Mouse (Mus musculus) adrenal gland, adult (tissue): ENCODE results near the gene Ctsk.
"Not testable (repeated sequence)": the region's sequence is repeated elsewhere in the genome, so short reads cannot be mapped to it uniquely, and the experiment has no call there.

Experiments
- DNase-seq, 2 experiments: peaks; one replicate each; pipeline ENCODE4 v3.0.0; 2022 to 2023; ENCODE audit warnings: low spot score in 1 of 2; ENCODE audit not compliant: inconsistent age in 2 of 2

The Ctsk gene

DNA sequence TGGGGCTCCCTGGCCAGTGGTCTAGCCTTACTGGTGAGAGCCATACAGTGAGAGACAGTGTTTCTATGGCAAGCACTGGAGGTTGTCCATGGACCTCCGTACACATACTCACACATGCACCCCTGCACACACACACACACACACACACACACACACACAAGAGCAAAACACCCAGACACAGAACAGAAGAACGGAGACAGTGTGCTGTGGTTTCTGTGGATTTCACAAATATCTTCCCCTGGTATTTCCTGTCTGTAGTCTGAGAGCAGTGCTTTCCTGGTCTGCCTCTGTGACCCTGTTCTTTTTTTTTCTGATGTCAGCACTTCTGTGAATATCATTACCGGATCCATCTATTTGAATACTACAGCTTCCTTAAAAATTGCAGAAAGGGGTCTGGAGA lies 24.6 kb downstream of the Ctsk start:
- no peak for DNase-seq

DNA sequence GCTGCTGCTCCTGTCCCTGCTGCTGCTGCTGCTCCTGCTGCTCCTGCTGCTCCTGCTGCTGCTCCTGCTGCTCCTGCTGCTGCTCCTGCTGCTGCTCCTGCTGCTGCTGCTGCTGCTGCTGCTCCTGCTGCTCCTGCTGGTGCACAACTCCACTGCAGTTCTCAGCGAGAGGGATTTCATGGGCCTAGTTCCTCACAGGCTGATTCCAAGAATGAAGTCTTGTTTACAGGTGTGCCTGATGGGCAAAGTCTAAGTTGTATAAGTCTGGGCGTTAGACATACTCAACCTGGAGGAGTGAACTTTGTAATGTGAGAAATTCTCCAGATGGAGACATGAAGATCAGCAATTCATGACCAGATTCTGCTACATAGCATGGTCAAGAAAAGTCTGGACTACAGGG lies 25.6 kb downstream of the Ctsk start:
- no peak for DNase-seq

DNA sequence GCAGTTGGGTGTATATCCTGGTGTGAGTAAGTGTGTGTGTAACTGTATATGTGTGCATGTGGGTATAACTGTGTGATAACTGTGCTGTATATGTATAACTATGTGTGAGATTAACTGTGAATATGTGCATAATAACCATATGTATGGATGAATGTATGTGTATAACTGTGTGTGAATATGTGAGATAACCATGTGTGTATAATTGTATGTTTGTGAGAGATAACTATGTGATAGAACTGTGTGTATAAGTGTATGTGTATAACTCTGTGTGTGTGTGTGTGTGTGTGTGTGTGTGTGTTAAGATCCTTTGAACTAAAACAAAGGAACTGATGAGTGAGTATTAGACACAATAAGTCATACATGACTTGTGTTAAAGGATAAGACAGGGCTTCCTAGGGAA lies 27.1 kb downstream of the Ctsk start:
- DNase-seq: no peak

DNA sequence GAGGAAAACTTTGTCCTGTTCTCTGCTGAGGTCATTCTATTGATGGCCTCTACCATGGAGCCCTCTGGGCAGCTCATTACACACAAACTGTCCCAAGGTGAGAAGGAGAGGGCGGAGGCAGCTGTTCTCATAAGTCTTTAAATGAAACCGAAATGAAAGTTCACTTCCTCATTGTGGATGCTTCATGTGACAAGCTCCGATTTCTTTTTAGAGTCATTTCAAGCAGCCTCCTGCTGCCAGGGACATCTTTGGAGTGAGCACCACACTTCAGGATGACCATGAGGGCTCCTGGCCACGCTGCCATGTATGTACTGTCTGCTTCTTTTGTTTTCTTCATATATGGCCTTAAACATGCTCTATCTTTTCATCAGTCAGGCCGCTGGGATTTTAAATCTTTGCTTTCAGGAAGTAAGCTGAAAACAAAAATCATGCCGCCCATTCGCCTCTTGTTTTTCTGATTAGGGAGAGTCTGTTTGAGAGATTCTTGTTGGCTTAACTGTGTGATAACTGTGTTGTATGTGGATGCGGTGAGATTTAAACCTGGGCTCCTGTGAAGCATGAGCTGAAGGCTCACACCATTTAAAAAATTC lies 27.7 kb downstream of the Ctsk start, which contains the start of gene Ctss:
Gene Ctss, plus strand, starts transcription at position 165 of the 590 bp plus-strand sequence.
- DNase-seq: no peak

DNA sequence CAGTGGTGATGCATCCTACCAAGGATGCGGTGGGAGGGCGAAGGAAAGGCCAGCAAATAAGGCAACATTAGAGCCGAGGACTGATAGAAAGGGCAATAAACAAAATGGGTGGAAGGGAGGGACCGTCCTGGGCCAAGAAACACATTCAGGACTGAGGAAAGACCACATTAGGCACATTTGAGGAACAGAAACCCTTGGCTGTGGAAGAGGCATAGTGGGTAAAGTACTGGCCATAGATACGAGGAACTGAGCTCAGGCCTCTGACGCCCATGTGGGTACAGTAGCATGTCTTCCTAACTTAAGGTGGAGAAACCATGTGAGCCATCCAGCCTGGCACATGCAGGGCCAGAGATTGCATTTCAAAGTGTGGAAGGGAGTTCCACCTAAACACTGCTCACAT lies 30.8 kb downstream of the Ctsk start:
- DNase-seq: no peak

DNA sequence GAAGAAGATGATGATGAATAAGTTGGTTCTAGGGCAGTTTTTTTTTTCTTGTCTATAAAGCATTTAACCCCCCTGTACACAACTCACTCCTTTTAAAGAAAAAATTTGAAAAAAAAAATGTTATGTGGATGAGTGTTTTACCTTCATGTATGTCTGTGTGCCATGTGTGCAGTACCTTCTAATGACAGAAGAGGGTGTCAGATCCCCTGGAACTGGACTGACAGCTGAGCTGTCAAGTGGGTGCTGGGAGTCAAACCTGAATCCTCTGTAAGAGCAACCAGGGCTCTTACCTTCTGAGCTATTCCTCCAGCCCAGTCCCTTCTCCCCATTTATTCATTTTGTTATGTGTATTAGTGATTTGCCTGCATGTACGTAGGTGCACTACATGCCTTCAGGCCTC lies 32.0 kb downstream of the Ctsk start:
- DNase-seq: no peak

DNA sequence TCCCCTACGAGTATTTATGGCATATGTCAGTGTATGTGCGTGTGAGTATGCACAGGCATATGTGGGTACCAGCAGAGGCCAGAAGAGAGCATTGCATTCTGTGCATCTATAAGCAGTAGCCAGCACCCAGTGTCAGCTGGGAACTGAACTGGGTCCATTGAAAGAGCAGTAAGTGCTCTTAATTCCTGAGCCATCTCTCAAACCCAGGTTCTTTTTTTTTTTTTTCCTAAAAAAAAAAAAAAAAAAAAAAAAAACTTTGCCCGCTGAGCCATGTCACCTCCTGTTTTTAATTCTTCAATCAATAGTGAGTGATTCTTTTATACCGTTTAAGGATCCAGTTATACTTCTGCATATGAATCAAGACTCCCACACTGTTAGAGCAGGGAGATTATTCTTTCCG lies 34.3 kb downstream of the Ctsk start:
- no peak for DNase-seq

DNA sequence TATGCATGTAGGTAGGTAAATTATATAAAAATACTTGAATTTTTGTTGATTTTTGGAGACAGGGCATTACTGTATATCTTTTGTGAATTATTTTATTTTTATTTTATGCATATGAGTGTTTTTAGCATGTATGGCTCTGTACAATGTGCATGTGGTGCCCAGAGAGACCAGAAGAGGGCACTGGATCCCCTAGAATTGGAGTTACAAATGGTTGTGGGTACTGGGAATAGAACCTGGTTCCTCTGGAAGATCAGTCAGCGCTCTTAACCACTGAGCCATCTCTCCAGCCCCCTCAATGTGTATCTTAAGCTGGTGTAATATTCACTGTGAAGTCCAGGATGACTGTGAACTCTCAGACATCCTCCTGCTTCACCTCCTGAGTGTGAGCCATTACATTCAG lies 35.9 kb downstream of the Ctsk start:
- no peak for DNase-seq

DNA sequence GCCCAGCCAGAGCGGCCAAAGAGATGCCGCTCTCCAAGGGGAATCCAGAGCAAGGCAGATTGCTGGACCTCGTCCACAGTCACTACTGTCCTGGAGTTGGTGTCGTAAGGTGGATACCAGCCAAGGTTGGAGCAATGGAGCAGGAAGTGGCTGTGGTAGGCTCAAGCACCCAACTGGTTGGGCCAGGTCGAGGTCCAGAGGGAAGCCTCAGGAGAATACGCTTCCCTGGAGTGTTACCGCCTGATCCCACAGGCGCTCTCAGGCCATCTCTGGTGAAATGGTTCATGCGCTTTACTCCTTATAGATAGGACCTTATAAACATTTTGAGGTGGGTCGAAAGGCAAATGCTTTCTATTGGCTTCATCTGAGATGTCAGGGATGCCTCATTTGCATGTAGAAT lies 39.9 kb downstream of the Ctsk start:
- no peak for DNase-seq

DNA sequence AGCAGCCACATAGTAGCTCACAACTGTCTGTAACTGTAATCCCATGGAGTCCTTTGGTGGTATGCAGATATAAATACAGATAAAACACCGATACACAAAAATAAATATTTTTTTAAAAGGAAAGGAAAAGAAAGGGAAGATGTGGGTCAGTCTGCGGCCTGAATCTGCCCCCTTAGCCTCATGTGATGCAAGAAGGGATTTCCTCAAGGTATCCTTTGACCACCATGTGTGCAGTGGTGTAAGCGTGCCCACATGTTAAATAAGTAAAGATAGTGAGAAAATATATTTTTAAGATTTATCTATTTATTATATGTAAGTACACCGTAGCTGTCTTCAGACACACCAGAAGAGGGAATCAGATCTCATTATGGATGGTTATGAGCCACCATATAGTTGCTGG lies 40.8 kb downstream of the Ctsk start:
- DNase-seq: no peak

DNA sequence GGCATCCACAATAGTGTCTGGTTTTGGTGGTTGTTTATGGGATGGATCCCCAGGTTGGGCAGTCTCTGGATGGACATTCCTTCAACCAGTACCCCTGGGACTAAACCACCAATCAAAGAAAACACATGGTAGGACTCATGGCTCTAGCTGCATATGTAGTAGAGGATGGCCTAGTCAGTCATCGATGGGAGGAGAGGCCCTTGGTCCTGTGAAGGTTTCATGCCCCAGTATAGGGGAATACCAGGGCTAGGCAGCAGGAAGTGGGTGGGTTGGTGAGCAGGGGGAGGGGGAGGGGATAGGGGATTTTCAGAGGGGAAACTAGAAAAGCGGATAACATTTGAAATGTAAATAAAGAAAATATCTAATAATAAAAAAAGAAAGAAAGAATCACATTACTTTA lies 42.1 kb downstream of the Ctsk start:
- DNase-seq: not testable (repeated sequence)

DNA sequence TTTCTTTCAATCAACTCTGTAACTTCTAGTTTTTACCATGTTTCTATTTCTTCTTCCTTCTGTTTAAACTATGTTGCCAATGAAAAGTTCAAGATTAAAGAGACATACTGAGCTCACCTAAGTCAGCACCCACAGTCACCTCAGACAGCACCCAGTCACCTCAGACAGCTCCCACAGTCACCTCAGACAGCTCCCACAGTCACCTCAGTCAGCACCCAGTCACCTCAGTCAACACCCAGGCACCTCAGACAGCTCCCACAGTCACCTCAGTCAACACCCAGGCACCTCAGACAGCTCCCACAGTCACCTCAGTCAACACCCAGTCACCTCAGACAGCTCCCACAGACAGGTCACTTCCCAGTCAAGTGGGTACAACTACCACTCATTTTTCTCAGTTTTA lies 43.1 kb downstream of the Ctsk start:
- DNase-seq: no peak

DNA sequence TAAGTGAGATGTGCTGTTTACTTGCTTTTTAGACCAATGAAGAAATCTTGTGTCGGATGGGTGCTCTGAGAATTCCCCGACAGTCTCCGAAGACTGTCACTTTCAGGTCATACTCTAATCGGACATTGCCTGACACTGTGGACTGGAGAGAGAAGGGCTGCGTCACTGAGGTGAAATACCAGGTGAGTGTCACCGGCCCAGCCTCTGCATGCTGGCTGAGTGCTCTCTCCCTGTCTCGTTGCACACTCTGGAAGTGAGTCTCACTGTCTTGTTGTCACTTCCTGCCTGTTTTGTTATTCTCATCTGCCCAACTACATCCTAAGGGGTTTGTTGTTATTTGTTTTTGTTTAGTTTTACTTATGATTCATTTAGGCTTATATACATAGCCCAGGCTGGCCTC lies 43.9 kb downstream of the Ctsk start:
- DNase-seq: no peak

DNA sequence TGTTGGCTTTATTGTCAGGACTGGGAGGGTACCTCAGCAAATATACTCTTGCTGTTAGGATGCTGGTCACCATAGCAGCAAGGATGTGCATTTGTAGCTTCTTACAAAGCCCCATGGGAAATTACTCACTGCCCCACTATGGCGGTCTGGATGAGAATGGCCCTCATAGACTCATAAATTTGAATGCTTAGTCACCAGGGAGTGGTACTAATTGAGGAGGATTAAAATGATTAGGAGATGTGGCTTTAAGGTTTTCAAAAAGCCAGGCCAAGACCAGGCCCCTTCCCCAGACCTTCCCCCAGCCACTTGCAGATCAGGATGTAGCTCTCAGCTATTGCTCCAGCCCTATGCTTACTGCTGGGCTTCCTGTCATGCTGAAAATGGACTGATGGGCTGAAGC lies 51.1 kb downstream of the Ctsk start:
- no peak for DNase-seq

DNA sequence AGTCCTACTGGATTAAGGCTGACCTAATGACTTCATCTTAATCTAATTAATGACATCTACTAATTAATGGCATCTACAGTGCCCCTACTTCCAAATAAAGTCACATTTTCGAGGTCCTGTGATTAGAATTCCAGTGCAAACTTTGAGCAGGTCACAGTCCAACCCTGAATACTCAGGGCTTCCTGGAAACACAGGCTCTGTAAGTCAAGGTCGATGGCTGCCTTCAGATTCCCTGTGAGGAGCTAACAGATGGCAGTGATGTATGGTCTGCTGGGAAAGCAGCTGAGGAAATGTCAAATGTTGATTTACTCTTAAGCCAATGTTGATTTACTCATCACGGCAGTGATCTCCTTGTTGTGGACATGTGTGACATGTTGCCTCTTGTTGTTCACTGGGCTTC lies 54.9 kb downstream of the Ctsk start:
- peak; percentile 36 to 85 for DNase-seq
